Mouse (Mus musculus): ENCODE measurements around the gene Gpr156. TPM values are rescaled to one million over a fixed set of nuclear protein-coding genes. Genes with fewer than 3 reads are reported as not detected.

Gene Gpr156
- polyA plus RNA-seq, 1 experiment from 2014 or later, result 4.0 TPM

DNA sequence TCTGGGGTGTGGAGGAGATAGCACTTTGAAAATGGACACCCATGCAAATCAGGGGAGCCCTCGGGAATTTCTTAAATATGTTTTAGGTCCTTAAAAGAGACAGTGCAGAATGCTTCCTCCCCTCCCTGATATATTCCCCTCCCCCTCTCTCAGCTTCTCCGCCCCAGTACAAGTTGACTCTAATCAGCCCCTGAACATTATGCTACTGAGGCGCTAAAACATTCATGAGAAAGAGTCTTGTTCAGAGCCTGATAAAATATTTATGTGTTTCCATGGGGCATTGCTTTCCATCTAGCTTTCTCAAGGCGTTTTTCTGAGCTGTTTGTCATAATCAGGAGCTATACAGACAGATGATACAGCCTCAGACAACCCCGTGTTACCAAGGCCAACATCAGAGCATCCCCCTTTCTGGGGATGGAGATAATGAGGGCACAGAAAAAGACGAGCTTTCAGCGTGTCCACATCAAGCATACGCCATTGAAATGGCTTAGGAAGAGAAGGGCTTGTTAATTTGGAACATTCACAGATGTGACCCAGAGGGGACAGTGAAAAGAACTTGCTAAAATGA is 4.6 kb downstream of the Gpr156 start:
- Histone ChIP-seq H3K4me3 (replicated peaks) (no peak overlapping the region), H3K4me1 (peaks cover 24% of the 10 kb centered on the region), H3K9me3 (replicated peaks) (no peaks in the 10 kb centered on the region), H3K36me3 (no peaks in the 10 kb centered on the region), H3K4me2 (no peak overlapping the region), H3K27me3 (replicated peaks) (no peaks in the 10 kb centered on the region), H3K9ac (replicated peaks) (no peak overlapping the region), H3K27ac (replicated peaks) (0 out of 2 replicates have a peak overlapping the region, but pooled peaks have one; percentile 20)
- WGBS, result 39% methylated on average over 8 of the region's 8 CpGs
- ATAC-seq (ENCODE audit: low FRiP score), result 0 out of 2 replicates have a peak, but pooled peaks have one; percentile 33

DNA sequence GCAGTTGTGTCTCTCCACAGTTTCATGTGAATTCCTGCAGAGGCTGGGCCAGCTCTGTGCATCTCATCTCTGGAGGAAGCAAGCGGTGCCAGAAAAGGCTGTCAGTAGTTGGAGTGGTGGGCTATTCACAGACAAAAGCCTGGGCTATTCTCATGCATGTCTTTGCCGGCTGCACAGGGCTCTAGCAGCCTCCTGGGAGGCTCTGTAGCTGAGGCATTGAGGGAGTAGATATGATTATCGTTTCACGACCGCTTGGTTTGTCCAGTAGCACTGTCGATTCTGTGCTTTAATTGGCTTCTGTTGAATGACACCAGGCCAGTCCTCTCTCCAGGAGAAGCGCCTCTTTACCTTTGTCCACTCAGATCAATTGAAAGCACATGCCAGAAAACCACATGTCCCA is 9.8 kb downstream of the Gpr156 start:
- peak overlapping the region; percentile 37 for H3K27ac ChIP-seq (replicated peaks)
- H3K36me3 ChIP-seq, result no peaks in the 10 kb centered on the region
- ATAC-seq (ENCODE audit: low FRiP score), result peak; percentile 24; the same call in 1 of the 2 replicates
- 14% methylated on average over 7 of the region's 7 CpGs for WGBS
- no peaks in the 10 kb centered on the region for H3K27me3 ChIP-seq (replicated peaks)
- no peaks in the 10 kb centered on the region; the same call in 1 of the 2 replicates for H3K9me3 ChIP-seq (replicated peaks)
- H3K9ac ChIP-seq (replicated peaks), result no peak overlapping the region
- H3K4me3 ChIP-seq (replicated peaks), result no peak overlapping the region
- peak overlapping the region; percentile 7 for H3K4me2 ChIP-seq
- H3K4me1 ChIP-seq, result peaks cover 18% of the 10 kb centered on the region

DNA sequence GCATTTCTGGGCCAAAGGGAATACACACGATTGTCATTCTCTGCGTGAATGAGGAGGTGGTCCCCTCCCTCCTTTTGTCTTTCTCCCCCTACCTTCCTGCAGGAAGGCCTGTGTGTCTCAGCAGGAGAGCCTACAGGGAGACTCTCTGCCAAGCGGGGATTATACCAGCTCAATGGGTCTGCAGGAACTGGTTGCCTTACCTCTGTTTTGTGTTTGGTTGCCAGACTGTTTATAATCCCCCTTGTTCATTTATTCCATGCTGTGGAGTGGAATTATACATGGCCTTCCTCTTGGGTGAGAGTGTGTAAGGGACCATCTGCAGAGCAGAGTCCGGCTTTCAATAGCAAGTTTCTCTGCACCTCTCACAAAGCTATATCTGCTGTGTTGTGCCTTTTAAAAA is 10.8 kb downstream of the Gpr156 start:
- Histone ChIP-seq H3K27ac (replicated peaks) (no peak overlapping the region), H3K9ac (replicated peaks) (no peak overlapping the region), H3K4me1 (peaks cover 15% of the 10 kb centered on the region), H3K36me3 (no peaks in the 10 kb centered on the region), H3K9me3 (replicated peaks) (no peaks in the 10 kb centered on the region; the same call in 1 of the 2 replicates), H3K4me2 (no peak overlapping the region), H3K27me3 (replicated peaks) (no peaks in the 10 kb centered on the region), H3K4me3 (replicated peaks) (no peak overlapping the region)
- no peak for ATAC-seq (ENCODE audit: low FRiP score)
- 22% methylated on average over 4 of the region's 4 CpGs for WGBS

DNA sequence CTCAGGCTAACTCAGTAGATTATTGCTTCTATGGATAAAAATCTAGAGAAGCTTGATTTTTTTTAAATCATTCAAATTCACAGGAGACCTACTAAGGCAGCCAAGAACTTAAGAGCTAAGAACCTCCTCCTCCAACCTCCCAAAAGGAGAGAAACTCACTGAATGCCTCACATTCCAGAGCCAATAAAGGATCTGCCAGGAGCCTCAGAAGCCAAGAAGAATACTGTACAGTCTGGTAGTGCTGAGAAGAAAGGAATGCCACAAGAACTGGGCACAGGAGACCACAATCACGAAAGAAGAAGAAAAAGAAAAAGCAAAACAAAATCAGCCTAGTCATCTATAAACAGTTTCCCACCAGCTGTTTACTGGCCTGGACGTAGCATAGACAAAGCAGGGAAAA is 12.7 kb downstream of the Gpr156 start:
- Histone ChIP-seq H3K4me3 (replicated peaks) (no peak overlapping the region), H3K27ac (replicated peaks) (no peak overlapping the region), H3K27me3 (replicated peaks) (no peaks in the 10 kb centered on the region), H3K36me3 (no peaks in the 10 kb centered on the region), H3K4me1 (peaks cover 15% of the 10 kb centered on the region), H3K9ac (replicated peaks) (no peak overlapping the region), H3K4me2 (no peak overlapping the region), H3K9me3 (replicated peaks) (no peaks in the 10 kb centered on the region; the same call in 1 of the 2 replicates)
- WGBS, result 59% methylated on average over 2 of the region's 2 CpGs
- ATAC-seq (ENCODE audit: low FRiP score), result no peak

DNA sequence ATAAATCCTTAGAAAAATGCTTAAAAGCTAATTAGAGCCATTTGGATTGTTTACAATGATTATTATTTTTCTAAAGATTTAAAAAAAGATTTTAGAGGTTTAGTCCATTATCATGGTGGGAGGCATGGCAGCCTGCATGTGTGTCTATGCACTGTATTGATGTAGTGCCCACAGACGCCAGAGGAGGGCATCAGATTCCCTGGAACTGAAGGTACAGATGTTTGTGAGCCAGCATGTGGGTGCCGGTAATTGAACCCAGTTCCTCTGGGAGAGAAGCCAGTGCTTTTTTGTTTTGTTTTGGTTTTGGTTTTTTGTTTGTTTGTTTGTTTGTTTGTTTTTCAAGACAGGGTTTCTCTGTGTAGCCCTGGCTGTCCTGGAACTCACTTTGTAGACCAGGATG is 13.3 kb downstream of the Gpr156 start:
- no peak overlapping the region for H3K4me2 ChIP-seq
- 93% methylated on average over 2 of the region's 2 CpGs for WGBS
- H3K36me3 ChIP-seq, result no peaks in the 10 kb centered on the region
- no peak overlapping the region for H3K4me3 ChIP-seq (replicated peaks)
- H3K27ac ChIP-seq (replicated peaks), result no peak overlapping the region
- no peaks in the 10 kb centered on the region for H3K27me3 ChIP-seq (replicated peaks)
- no peak for ATAC-seq (ENCODE audit: low FRiP score)
- H3K9ac ChIP-seq (replicated peaks), result no peak overlapping the region
- H3K4me1 ChIP-seq, result peaks cover 15% of the 10 kb centered on the region
- H3K9me3 ChIP-seq (replicated peaks), result no peaks in the 10 kb centered on the region; the same call in 1 of the 2 replicates

DNA sequence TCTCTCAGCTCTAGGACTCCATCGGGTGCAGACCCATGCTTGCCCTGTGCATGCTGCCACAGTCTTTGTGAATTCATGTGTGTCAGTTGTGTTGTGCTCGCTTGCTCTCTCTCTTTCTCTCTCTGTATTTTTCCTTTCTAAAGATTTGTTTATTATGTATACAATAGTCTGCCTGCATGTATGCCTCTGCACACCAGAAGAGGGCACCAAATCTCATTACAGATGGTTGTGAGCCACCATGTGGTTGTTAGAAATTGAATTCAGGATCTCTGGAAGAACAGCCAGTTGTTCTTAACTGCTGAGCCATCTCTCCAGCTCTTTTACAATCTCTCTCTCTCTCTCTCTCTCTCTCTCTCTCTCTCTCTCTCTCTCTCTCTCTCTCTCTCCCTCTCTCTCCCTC is 18.6 kb downstream of the Gpr156 start:
- no peak overlapping the region for H3K4me2 ChIP-seq
- H3K4me1 ChIP-seq, result peaks cover 26% of the 10 kb centered on the region
- ATAC-seq (ENCODE audit: low FRiP score), result no peak
- 90% methylated on average over 2 of the region's 2 CpGs for WGBS
- no peak overlapping the region for H3K9ac ChIP-seq (replicated peaks)
- no peaks in the 10 kb centered on the region; the same call in 1 of the 2 replicates for H3K9me3 ChIP-seq (replicated peaks)
- H3K27me3 ChIP-seq (replicated peaks), result no peaks in the 10 kb centered on the region
- H3K36me3 ChIP-seq, result no peaks in the 10 kb centered on the region
- no peak overlapping the region for H3K4me3 ChIP-seq (replicated peaks)
- H3K27ac ChIP-seq (replicated peaks), result no peak overlapping the region

DNA sequence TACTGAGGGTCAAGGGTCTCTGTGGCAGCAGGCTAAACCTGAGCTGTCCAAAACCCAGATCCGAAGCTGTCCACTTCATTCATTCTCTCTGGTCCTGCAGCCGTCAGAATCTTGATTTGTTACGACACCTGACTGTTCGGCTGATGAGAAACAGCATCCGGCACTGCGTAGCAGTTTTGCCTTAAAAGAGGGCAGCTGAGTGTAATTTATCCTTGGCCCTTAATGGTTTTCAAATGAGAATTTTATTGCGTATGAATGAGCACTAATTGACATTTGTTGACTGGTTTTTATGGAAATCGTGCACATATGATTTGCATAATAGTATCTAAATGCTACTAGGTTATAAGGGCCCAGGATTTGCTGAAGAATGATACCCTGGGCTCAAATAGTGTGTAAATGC is 21.0 kb downstream of the Gpr156 start:
- H3K27me3 ChIP-seq (replicated peaks), result no peaks in the 10 kb centered on the region
- H3K36me3 ChIP-seq, result no peaks in the 10 kb centered on the region
- peaks cover 27% of the 10 kb centered on the region for H3K4me1 ChIP-seq
- no peak overlapping the region for H3K4me3 ChIP-seq (replicated peaks)
- H3K9me3 ChIP-seq (replicated peaks), result no peaks in the 10 kb centered on the region
- no peak overlapping the region for H3K4me2 ChIP-seq
- no peak overlapping the region for H3K9ac ChIP-seq (replicated peaks)
- peak; percentile 12; the same call in 1 of the 2 replicates for ATAC-seq (ENCODE audit: low FRiP score)
- peak overlapping the region; percentile 76 for H3K27ac ChIP-seq (replicated peaks)
- 27% methylated on average over 8 of the region's 8 CpGs for WGBS

DNA sequence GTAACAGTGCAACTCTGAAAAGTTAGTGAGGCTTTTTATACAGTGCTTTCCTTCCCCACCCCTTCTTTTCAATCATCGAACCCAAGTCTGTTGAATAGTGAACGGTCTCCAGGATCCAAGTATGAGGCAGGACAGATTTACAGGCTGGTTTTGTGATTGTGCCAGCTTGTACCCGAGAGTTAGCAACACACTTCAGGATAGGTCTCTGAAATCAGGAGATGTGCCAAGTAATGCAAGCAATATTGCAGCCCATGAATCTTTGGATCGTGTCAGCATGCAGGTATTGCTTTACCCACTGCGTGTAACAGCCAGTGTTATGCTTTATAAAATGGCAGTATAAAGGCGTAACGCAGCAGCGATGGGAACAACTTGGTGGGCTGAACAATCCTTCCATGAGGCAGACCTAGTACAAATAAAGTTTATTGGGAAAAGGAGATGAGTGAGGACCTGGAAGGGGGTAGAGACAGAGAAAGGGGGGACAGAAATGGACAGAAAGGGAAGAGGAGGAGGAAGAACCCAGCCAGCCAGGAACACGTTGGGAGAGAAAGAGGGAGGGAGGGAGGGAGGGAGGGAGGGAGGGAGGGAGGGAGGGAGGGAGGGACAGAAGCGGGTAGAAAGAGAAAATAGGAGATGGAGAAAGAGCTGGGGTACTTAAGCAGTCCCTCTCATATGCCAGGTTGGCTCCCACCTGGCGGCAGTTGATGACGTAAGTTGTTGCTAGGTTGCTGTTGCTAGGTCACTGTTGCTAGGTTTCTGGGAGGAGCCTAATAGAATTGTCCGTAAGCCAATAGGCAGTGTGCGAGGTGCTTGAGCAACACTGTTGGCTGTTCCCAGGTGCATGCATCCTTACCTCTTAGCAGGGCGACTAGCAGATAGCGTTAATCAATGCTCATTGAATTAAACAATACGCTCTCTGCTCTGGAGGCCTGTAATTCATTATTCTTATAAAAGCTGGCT is 22.1 kb downstream of the Gpr156 start:
- Histone ChIP-seq H3K9ac (replicated peaks) (no peak overlapping the region), H3K4me2 (peak overlapping the region; percentile 53), H3K9me3 (replicated peaks) (no peaks in the 10 kb centered on the region), H3K36me3 (no peaks in the 10 kb centered on the region), H3K27me3 (replicated peaks) (no peaks in the 10 kb centered on the region), H3K4me1 (peaks cover 27% of the 10 kb centered on the region), H3K27ac (replicated peaks) (peak overlapping the region; percentile 76), H3K4me3 (replicated peaks) (peak overlapping the region; percentile 22)
- 25% methylated on average over 16 of the region's 17 CpGs for WGBS
- ATAC-seq (ENCODE audit: low FRiP score), result peak; percentile 97

DNA sequence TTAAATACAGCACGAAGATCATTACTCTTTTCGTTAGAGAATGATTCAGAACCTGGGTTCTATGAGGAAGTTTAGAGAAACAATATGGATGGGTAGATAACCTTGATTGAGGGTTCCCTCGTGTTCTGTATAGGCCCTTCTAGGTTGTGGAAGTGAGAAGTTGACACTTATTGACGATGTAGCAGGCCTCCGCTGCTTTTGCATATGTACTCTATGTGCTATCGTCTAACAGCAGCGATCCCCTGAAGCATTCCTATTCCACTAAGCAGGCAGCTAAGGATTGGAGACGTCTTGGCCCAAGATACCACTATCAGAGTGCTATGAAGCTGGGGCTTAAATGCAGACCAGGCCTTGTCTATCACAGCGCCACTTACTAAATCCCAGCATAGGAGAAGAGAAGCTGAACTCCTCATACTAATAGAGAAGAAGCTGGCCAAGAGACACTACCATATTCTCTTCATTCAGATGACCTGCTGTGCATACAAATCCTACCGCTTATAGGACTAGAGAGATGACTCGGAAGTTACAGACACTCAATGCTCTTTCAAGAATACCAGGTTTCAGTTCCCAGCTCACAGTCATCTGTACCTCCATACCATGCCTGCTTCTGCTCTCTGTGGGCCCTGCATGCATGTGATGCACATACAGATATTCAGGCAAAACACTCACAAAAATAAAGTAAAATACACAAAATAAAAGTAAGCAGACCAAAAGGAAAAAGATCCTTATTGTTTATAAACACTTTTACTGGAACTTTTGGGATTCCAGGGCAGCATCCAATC is 23.0 kb downstream of the Gpr156 start:
- Histone ChIP-seq H3K4me3 (replicated peaks) (peak overlapping the region; percentile 22), H3K9me3 (replicated peaks) (no peaks in the 10 kb centered on the region), H3K27me3 (replicated peaks) (no peaks in the 10 kb centered on the region), H3K4me2 (peak overlapping the region; percentile 53), H3K4me1 (peaks cover 27% of the 10 kb centered on the region), H3K27ac (replicated peaks) (peak overlapping the region; percentile 76), H3K36me3 (no peaks in the 10 kb centered on the region), H3K9ac (replicated peaks) (no peak overlapping the region)
- WGBS, result 51% methylated on average over 11 of the region's 11 CpGs
- ATAC-seq (ENCODE audit: low FRiP score), result peak; percentile 52

DNA sequence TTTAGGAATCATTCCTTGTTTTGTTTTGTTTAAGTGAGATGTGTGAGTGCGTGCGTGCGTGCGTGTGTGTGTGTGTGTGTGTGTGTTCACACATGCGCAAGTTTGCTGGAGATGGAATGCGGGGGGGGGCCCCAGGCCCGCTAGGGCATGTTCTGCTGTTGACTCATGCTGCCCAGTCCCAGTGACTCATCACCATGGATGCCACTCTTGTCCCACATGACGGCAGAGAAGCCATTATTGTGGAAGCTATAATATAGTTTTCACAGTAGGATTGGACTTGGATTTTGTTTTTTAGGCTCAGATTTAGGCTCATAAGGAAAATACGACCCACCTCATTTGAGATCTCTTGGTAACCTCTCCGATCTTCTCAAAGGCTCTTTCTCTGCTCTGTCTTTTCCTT is 24.0 kb downstream of the Gpr156 start:
- Histone ChIP-seq H3K36me3 (no peaks in the 10 kb centered on the region), H3K9ac (replicated peaks) (no peak overlapping the region), H3K4me3 (replicated peaks) (no peak overlapping the region), H3K4me1 (peaks cover 27% of the 10 kb centered on the region), H3K27me3 (replicated peaks) (no peaks in the 10 kb centered on the region), H3K9me3 (replicated peaks) (no peaks in the 10 kb centered on the region), H3K27ac (replicated peaks) (no peak overlapping the region), H3K4me2 (no peak overlapping the region)
- WGBS, result 85% methylated on average over 10 of the region's 10 CpGs
- no peak for ATAC-seq (ENCODE audit: low FRiP score)

DNA sequence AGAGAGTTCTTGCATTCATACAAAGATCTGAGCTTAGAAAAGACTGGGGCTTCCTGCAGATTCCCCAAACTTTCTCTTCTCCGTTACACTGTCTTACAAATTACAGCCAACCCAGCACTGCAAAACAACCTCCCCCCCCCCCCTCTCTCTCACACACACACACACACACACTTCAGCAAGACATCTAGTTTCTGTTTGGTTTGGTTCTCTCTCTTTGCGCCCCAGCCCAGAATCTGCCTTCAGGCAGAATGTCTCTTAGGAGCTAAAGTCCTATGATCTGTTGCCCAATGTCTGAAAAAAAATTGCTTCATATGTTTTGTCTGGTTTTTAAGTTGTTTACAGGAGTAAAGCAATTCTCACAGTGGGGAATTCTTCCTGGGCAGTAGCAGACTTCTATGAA is 27.4 kb downstream of the Gpr156 start:
- no peak overlapping the region for H3K4me2 ChIP-seq
- H3K9ac ChIP-seq (replicated peaks), result no peak overlapping the region
- H3K4me1 ChIP-seq, result peaks cover 13% of the 10 kb centered on the region
- no peak overlapping the region for H3K4me3 ChIP-seq (replicated peaks)
- no peak for ATAC-seq (ENCODE audit: low FRiP score)
- no peaks in the 10 kb centered on the region for H3K27me3 ChIP-seq (replicated peaks)
- H3K9me3 ChIP-seq (replicated peaks), result no peaks in the 10 kb centered on the region
- H3K36me3 ChIP-seq, result no peaks in the 10 kb centered on the region
- H3K27ac ChIP-seq (replicated peaks), result peak overlapping the region; percentile 10
- WGBS, result 39% methylated on average over 2 of the region's 2 CpGs
